Mouse (Mus musculus): ENCODE data around the gene Lsm12. TPM values are rescaled to one million over a fixed set of nuclear protein-coding genes. Genes with fewer than 3 reads are reported as not detected.

Gene Lsm12
- polyA plus RNA-seq, 1 experiment from 2014 or later, result 80.1 TPM

- no peak overlapping the region for H3K4me2 ChIP-seq
- WGBS, result 48% methylated on average over 5 of the region's 5 CpGs
- no peak overlapping the region for H3K4me3 ChIP-seq (ENCODE audit: low read depth, low read length)
- DNase-seq (ENCODE audit: low spot score), result no peak
- H3K36me3 ChIP-seq (ENCODE audit: control insufficient read depth, insufficient read depth, low read length), result peaks cover 10% of the 10 kb centered on the region; the same call in 1 of the 2 replicates
- H3K4me1 ChIP-seq (replicated peaks; ENCODE audit: control insufficient read depth, insufficient read depth, low read length), result peaks cover 54% of the 10 kb centered on the region
- no peak overlapping the region for H3K27ac ChIP-seq (ENCODE audit: low read depth, low read length)
- no peak overlapping the region; the same call in 1 of the 2 replicates for H3K9ac ChIP-seq (ENCODE audit: low read depth, low read length)
- ATAC-seq (replicated peaks; ENCODE audit: low FRiP score), result no peak
- no peaks in the 10 kb centered on the region for H3K27me3 ChIP-seq (replicated peaks; ENCODE audit: control insufficient read depth, insufficient read depth, low read length)
- no peaks in the 10 kb centered on the region for H3K9me3 ChIP-seq (ENCODE audit: control insufficient read depth, low read length)
Measured at GRCm38 (mm10) chr11:102211011-102211410, 25.9 kb upstream of the Lsm12 start.

- no peaks in the 10 kb centered on the region for H3K9me3 ChIP-seq (ENCODE audit: control insufficient read depth, low read length)
- H3K9ac ChIP-seq (ENCODE audit: low read depth, low read length), result peak overlapping the region; percentile 25; the same call in 1 of the 2 replicates
- H3K27ac ChIP-seq (ENCODE audit: low read depth, low read length), result no peak overlapping the region
- peaks cover 11% of the 10 kb centered on the region; the same call in 1 of the 2 replicates for H3K36me3 ChIP-seq (ENCODE audit: control insufficient read depth, insufficient read depth, low read length)
- ATAC-seq (replicated peaks; ENCODE audit: low FRiP score) (0 out of 2 replicates have a peak, but pooled peaks have one; percentile 7), DNase-seq (ENCODE audit: low spot score) (no peak)
- H3K27me3 ChIP-seq (replicated peaks; ENCODE audit: control insufficient read depth, insufficient read depth, low read length), result no peaks in the 10 kb centered on the region
- no peak overlapping the region for H3K4me2 ChIP-seq
- 47% methylated on average over 3 of the region's 3 CpGs for WGBS
- H3K4me1 ChIP-seq (replicated peaks; ENCODE audit: control insufficient read depth, insufficient read depth, low read length), result peaks cover 47% of the 10 kb centered on the region
- H3K4me3 ChIP-seq (ENCODE audit: low read depth, low read length), result no peak overlapping the region
Measured at GRCm38 (mm10) chr11:102210185-102210584, 25.1 kb upstream of the Lsm12 start.

GRCm38 (mm10) chr11:102209742-102210141, 24.6 kb upstream of the Lsm12 start:
- no peak overlapping the region for H3K27ac ChIP-seq (ENCODE audit: low read depth, low read length)
- H3K4me3 ChIP-seq (ENCODE audit: low read depth, low read length), result no peak overlapping the region
- DNase-seq (ENCODE audit: low spot score) (no peak), ATAC-seq (replicated peaks; ENCODE audit: low FRiP score) (no peak)
- H3K9ac ChIP-seq (ENCODE audit: low read depth, low read length), result no peak overlapping the region
- 34% methylated on average over 2 of the region's 2 CpGs for WGBS
- H3K36me3 ChIP-seq (ENCODE audit: control insufficient read depth, insufficient read depth, low read length), result peaks cover 11% of the 10 kb centered on the region; the same call in 1 of the 2 replicates
- H3K4me2 ChIP-seq, result no peak overlapping the region
- no peaks in the 10 kb centered on the region for H3K9me3 ChIP-seq (ENCODE audit: control insufficient read depth, low read length)
- no peaks in the 10 kb centered on the region for H3K27me3 ChIP-seq (replicated peaks; ENCODE audit: control insufficient read depth, insufficient read depth, low read length)
- peaks cover 43% of the 10 kb centered on the region for H3K4me1 ChIP-seq (replicated peaks; ENCODE audit: control insufficient read depth, insufficient read depth, low read length)

- WGBS, result 34% methylated on average over 4 of the region's 4 CpGs
- Histone ChIP-seq H3K4me2 (no peak overlapping the region), H3K27me3 (replicated peaks; ENCODE audit: control insufficient read depth, insufficient read depth, low read length) (no peaks in the 10 kb centered on the region), H3K9me3 (ENCODE audit: control insufficient read depth, low read length) (no peaks in the 10 kb centered on the region), H3K4me3 (ENCODE audit: low read depth, low read length) (no peak overlapping the region), H3K27ac (ENCODE audit: low read depth, low read length) (no peak overlapping the region), H3K4me1 (replicated peaks; ENCODE audit: control insufficient read depth, insufficient read depth, low read length) (peaks cover 35% of the 10 kb centered on the region), H3K36me3 (ENCODE audit: control insufficient read depth, insufficient read depth, low read length) (peaks cover 14% of the 10 kb centered on the region; the same call in 1 of the 2 replicates), H3K9ac (ENCODE audit: low read depth, low read length) (no peak overlapping the region)
- DNase-seq (ENCODE audit: low spot score) (no peak), ATAC-seq (replicated peaks; ENCODE audit: low FRiP score) (no peak)
Measured at GRCm38 (mm10) chr11:102208846-102209245, 23.8 kb upstream of the Lsm12 start.

- Histone ChIP-seq H3K4me3 (ENCODE audit: low read depth, low read length) (no peak overlapping the region), H3K4me2 (peak overlapping the region; percentile 19; the same call in 1 of the 2 replicates), H3K27ac (ENCODE audit: low read depth, low read length) (no peak overlapping the region), H3K27me3 (replicated peaks; ENCODE audit: control insufficient read depth, insufficient read depth, low read length) (no peaks in the 10 kb centered on the region), H3K9ac (ENCODE audit: low read depth, low read length) (no peak overlapping the region), H3K9me3 (ENCODE audit: control insufficient read depth, low read length) (no peaks in the 10 kb centered on the region), H3K4me1 (replicated peaks; ENCODE audit: control insufficient read depth, insufficient read depth, low read length) (peaks cover 35% of the 10 kb centered on the region), H3K36me3 (ENCODE audit: control insufficient read depth, insufficient read depth, low read length) (peaks cover 19% of the 10 kb centered on the region; the same call in 1 of the 2 replicates)
- DNase-seq (ENCODE audit: low spot score) (no peak), ATAC-seq (replicated peaks; ENCODE audit: low FRiP score) (no peak)
- WGBS, result 48% methylated on average over 11 of the region's 11 CpGs
Measured at GRCm38 (mm10) chr11:102207825-102208777, 23.0 kb upstream of the Lsm12 start.

- DNase-seq (ENCODE audit: low spot score) (no peak), ATAC-seq (replicated peaks; ENCODE audit: low FRiP score) (no peak)
- WGBS, result 78% methylated on average over 30 of the region's 30 CpGs
- no peaks in the 10 kb centered on the region for H3K9me3 ChIP-seq (ENCODE audit: control insufficient read depth, low read length)
- H3K4me1 ChIP-seq (replicated peaks; ENCODE audit: control insufficient read depth, insufficient read depth, low read length), result peaks cover 34% of the 10 kb centered on the region
- no peak overlapping the region for H3K27ac ChIP-seq (ENCODE audit: low read depth, low read length)
- no peak overlapping the region for H3K4me2 ChIP-seq
- no peak overlapping the region for H3K9ac ChIP-seq (ENCODE audit: low read depth, low read length)
- H3K4me3 ChIP-seq (ENCODE audit: low read depth, low read length), result no peak overlapping the region
- no peaks in the 10 kb centered on the region for H3K27me3 ChIP-seq (replicated peaks; ENCODE audit: control insufficient read depth, insufficient read depth, low read length)
- H3K36me3 ChIP-seq (ENCODE audit: control insufficient read depth, insufficient read depth, low read length), result peaks cover 24% of the 10 kb centered on the region; the same call in 1 of the 2 replicates
Measured at GRCm38 (mm10) chr11:102206481-102206880, 21.4 kb upstream of the Lsm12 start.

- WGBS, result 82% methylated on average over 12 of the region's 12 CpGs
- no peak for ATAC-seq (replicated peaks; ENCODE audit: low FRiP score)
- Histone ChIP-seq H3K9me3 (ENCODE audit: control insufficient read depth, low read length) (no peaks in the 10 kb centered on the region), H3K9ac (ENCODE audit: low read depth, low read length) (no peak overlapping the region), H3K4me3 (ENCODE audit: low read depth, low read length) (no peak overlapping the region), H3K27me3 (replicated peaks; ENCODE audit: control insufficient read depth, insufficient read depth, low read length) (no peaks in the 10 kb centered on the region), H3K4me2 (no peak overlapping the region), H3K27ac (ENCODE audit: low read depth, low read length) (no peak overlapping the region), H3K4me1 (replicated peaks; ENCODE audit: control insufficient read depth, insufficient read depth, low read length) (no peaks in the 10 kb centered on the region; the same call in 1 of the 2 replicates), H3K36me3 (ENCODE audit: control insufficient read depth, insufficient read depth, low read length) (peaks cover 36% of the 10 kb centered on the region)
- no peak for DNase-seq (ENCODE audit: low spot score)
Measured at GRCm38 (mm10) chr11:102201408-102201821, 16.3 kb upstream of the Lsm12 start.

GRCm38 (mm10) chr11:102199856-102200255, 14.8 kb upstream of the Lsm12 start:
- Histone ChIP-seq H3K36me3 (ENCODE audit: control insufficient read depth, insufficient read depth, low read length) (peaks cover 32% of the 10 kb centered on the region), H3K4me3 (ENCODE audit: low read depth, low read length) (no peak overlapping the region), H3K27ac (ENCODE audit: low read depth, low read length) (no peak overlapping the region), H3K4me2 (no peak overlapping the region), H3K9me3 (ENCODE audit: control insufficient read depth, low read length) (no peaks in the 10 kb centered on the region), H3K27me3 (replicated peaks; ENCODE audit: control insufficient read depth, insufficient read depth, low read length) (no peaks in the 10 kb centered on the region), H3K4me1 (replicated peaks; ENCODE audit: control insufficient read depth, insufficient read depth, low read length) (peaks cover 6% of the 10 kb centered on the region), H3K9ac (ENCODE audit: low read depth, low read length) (no peak overlapping the region)
- DNase-seq (ENCODE audit: low spot score) (no peak), ATAC-seq (replicated peaks; ENCODE audit: low FRiP score) (no peak)
- 68% methylated on average over 9 of the region's 9 CpGs for WGBS
